Mouse (Mus musculus): ENCODE measurements at regions not wholly inside any gene's neighbourhood (a gene's known extent, or its start where the extent isn't known, plus 50 kb on each side); places are given as distances from the start of the nearest gene placed in this dataset.

GRCm38 (mm10) chr9:47357756-47358399 is 172.1 kb upstream of the Cadm1 start:
- H3K9ac ChIP-seq (ENCODE audit: low read length): no peak overlapping the region
- no peaks in the 10 kb centered on the region for H3K36me3 ChIP-seq (ENCODE audit: control insufficient read depth, insufficient read depth, low read length)
- H3K4me3 ChIP-seq (replicated peaks; ENCODE audit: low read length): no peak overlapping the region
- peak; percentile 81 for ATAC-seq (ENCODE audit: insufficient read depth, low FRiP score)
- WGBS: 57% methylated on average over 17 of the region's 17 CpGs
- no peaks in the 10 kb centered on the region for H3K9me3 ChIP-seq (replicated peaks; ENCODE audit: control insufficient read depth, low read length)
- H3K27ac ChIP-seq (ENCODE audit: low read length): no peak overlapping the region
- no peak overlapping the region for H3K4me2 ChIP-seq (ENCODE audit: low read depth, low read length)
- H3K27me3 ChIP-seq (ENCODE audit: control insufficient read depth, insufficient read depth, low read length): no peaks in the 10 kb centered on the region; the same call in 1 of the 2 replicates
- no peaks in the 10 kb centered on the region for H3K4me1 ChIP-seq (ENCODE audit: control insufficient read depth, insufficient read depth, low read length)

- 64% methylated on average over 4 of the region's 4 CpGs for WGBS
- H3K27ac ChIP-seq (ENCODE audit: low read length): no peak overlapping the region
- no peaks in the 10 kb centered on the region for H3K4me1 ChIP-seq (ENCODE audit: control insufficient read depth, insufficient read depth, low read length)
- no peak overlapping the region for H3K9ac ChIP-seq (ENCODE audit: low read length)
- H3K27me3 ChIP-seq (ENCODE audit: control insufficient read depth, insufficient read depth, low read length): no peaks in the 10 kb centered on the region; the same call in 1 of the 2 replicates
- H3K36me3 ChIP-seq (ENCODE audit: control insufficient read depth, insufficient read depth, low read length): no peaks in the 10 kb centered on the region
- no peak overlapping the region for H3K4me2 ChIP-seq (ENCODE audit: low read depth, low read length)
- H3K4me3 ChIP-seq (replicated peaks; ENCODE audit: low read length): no peak overlapping the region
- H3K9me3 ChIP-seq (replicated peaks; ENCODE audit: control insufficient read depth, low read length): no peaks in the 10 kb centered on the region
- peak; percentile 16; the same call in 1 of the 2 replicates for ATAC-seq (ENCODE audit: insufficient read depth, low FRiP score)
Observed at GRCm38 (mm10) chr9:47358400-47358767, 171.6 kb upstream of the Cadm1 start.

DNA sequence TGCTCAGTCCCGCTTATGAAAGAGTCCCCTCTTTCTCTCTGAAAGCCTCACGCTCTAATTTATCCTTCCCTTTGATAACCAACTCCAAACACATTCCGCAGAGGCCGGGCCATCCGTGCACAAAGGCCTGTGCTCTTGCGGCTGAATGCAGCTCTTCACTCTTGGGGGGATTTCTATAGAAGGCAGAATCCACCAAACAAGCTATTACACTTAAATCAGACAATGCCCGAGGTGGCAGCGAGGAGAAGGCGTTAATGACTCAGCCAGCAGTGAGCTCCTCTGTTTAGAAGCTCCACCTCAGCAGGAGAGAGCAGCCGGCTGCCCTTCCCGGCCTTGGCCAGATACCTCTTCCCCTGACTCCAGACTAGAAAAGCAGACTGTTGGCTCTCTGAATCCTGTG is 166.9 kb upstream of the Cadm1 start:
- no peak overlapping the region for H3K27ac ChIP-seq (ENCODE audit: low read length)
- no peak overlapping the region for H3K9ac ChIP-seq (ENCODE audit: low read length)
- no peaks in the 10 kb centered on the region for H3K9me3 ChIP-seq (replicated peaks; ENCODE audit: control insufficient read depth, low read length)
- H3K4me3 ChIP-seq (replicated peaks; ENCODE audit: low read length): no peak overlapping the region
- 33% methylated on average over 11 of the region's 11 CpGs for WGBS
- no peaks in the 10 kb centered on the region for H3K4me1 ChIP-seq (ENCODE audit: control insufficient read depth, insufficient read depth, low read length)
- no peaks in the 10 kb centered on the region for H3K36me3 ChIP-seq (ENCODE audit: control insufficient read depth, insufficient read depth, low read length)
- ATAC-seq (ENCODE audit: insufficient read depth, low FRiP score): no peak
- no peaks in the 10 kb centered on the region; the same call in 1 of the 2 replicates for H3K27me3 ChIP-seq (ENCODE audit: control insufficient read depth, insufficient read depth, low read length)
- H3K4me2 ChIP-seq (ENCODE audit: low read depth, low read length): no peak overlapping the region

DNA sequence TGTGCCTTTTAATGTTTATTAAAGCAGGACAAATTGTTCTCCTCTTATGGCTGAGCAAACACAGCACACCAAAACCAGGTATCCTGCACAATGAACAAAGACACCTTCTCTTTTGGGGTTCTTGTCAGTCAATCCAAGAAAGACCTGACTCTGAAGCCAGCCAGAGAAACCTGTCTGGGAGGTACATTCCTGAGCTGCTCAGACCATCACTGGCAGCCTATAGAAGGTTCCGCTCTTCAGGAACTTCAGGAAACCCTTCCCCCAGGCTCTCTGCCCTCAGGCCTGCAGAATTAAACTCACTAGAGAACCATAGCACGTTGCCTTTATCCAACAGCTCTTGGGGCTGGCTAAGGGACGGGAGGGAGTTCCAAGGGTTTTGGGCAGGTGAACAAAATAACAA is 165.2 kb upstream of the Cadm1 start:
- H3K27ac ChIP-seq (ENCODE audit: low read length): no peak overlapping the region
- no peak overlapping the region for H3K4me2 ChIP-seq (ENCODE audit: low read depth, low read length)
- H3K4me3 ChIP-seq (replicated peaks; ENCODE audit: low read length): no peak overlapping the region
- H3K4me1 ChIP-seq (ENCODE audit: control insufficient read depth, insufficient read depth, low read length): no peaks in the 10 kb centered on the region
- ATAC-seq (ENCODE audit: insufficient read depth, low FRiP score): no peak
- no peaks in the 10 kb centered on the region for H3K9me3 ChIP-seq (replicated peaks; ENCODE audit: control insufficient read depth, low read length)
- H3K9ac ChIP-seq (ENCODE audit: low read length): no peak overlapping the region
- H3K27me3 ChIP-seq (ENCODE audit: control insufficient read depth, insufficient read depth, low read length): peaks cover 6% of the 10 kb centered on the region; the same call in 1 of the 2 replicates
- WGBS: 65% methylated on average over 3 of the region's 3 CpGs
- no peaks in the 10 kb centered on the region for H3K36me3 ChIP-seq (ENCODE audit: control insufficient read depth, insufficient read depth, low read length)

DNA sequence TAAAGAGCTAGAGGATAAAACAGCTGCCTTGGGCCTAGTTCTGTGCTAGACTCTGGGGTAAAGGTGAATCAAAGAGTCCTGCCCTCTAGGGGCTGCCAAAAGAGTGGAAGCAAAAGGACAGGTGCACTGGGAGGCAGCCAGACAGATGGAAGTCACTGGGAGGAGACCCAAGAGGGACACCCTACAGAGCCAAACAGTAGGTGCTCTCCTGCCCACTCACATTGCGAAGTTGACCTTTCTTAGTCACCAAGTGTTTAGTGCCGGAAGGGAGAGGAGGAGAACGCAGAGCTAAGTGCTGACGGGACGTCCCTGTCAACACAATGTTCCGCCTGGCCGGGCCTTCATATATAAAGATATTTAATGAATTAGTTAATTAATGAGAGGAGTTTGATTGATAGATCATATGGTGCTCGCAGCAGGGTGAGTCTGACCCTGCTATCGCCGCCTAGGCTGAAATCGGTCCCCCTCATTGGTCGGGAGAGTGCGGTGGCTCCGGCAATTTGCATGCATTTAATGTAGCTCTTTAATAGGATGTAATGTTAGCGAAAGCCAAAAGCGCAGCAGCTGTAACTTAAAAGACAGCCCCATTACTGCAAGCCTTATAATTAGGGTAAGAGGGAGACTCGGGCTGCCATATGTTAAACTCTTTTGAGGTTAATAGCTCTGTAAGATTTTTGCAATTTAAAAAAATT is 162.6 kb upstream of the Cadm1 start:
- Histone ChIP-seq H3K27ac (ENCODE audit: low read length) (no peak overlapping the region), H3K36me3 (ENCODE audit: control insufficient read depth, insufficient read depth, low read length) (no peaks in the 10 kb centered on the region), H3K4me3 (replicated peaks; ENCODE audit: low read length) (peak overlapping the region; percentile 26), H3K27me3 (ENCODE audit: control insufficient read depth, insufficient read depth, low read length) (peaks cover 6% of the 10 kb centered on the region; the same call in 1 of the 2 replicates), H3K4me2 (ENCODE audit: low read depth, low read length) (peak overlapping the region; percentile 50), H3K4me1 (ENCODE audit: control insufficient read depth, insufficient read depth, low read length) (no peaks in the 10 kb centered on the region), H3K9ac (ENCODE audit: low read length) (no peak overlapping the region), H3K9me3 (replicated peaks; ENCODE audit: control insufficient read depth, low read length) (no peaks in the 10 kb centered on the region)
- WGBS: 34% methylated on average over 17 of the region's 17 CpGs
- ATAC-seq (ENCODE audit: insufficient read depth, low FRiP score): no peak

GRCm38 (mm10) chr9:47368015-47368901 is 161.7 kb upstream of the Cadm1 start:
- peak overlapping the region; percentile 50 for H3K4me2 ChIP-seq (ENCODE audit: low read depth, low read length)
- no peak overlapping the region for H3K27ac ChIP-seq (ENCODE audit: low read length)
- 11% methylated on average over 26 of the region's 31 CpGs for WGBS
- H3K36me3 ChIP-seq (ENCODE audit: control insufficient read depth, insufficient read depth, low read length): no peaks in the 10 kb centered on the region
- H3K9ac ChIP-seq (ENCODE audit: low read length): peak overlapping the region; percentile 27
- no peaks in the 10 kb centered on the region for H3K4me1 ChIP-seq (ENCODE audit: control insufficient read depth, insufficient read depth, low read length)
- H3K27me3 ChIP-seq (ENCODE audit: control insufficient read depth, insufficient read depth, low read length): peaks cover 6% of the 10 kb centered on the region; the same call in 1 of the 2 replicates
- ATAC-seq (ENCODE audit: insufficient read depth, low FRiP score): peak; percentile 58; the same call in 1 of the 2 replicates
- H3K4me3 ChIP-seq (replicated peaks; ENCODE audit: low read length): peak overlapping the region; percentile 26
- H3K9me3 ChIP-seq (replicated peaks; ENCODE audit: control insufficient read depth, low read length): no peaks in the 10 kb centered on the region

GRCm38 (mm10) chr9:47372296-47372695 is 157.7 kb upstream of the Cadm1 start:
- no peak for ATAC-seq (ENCODE audit: insufficient read depth, low FRiP score)
- H3K36me3 ChIP-seq (ENCODE audit: control insufficient read depth, insufficient read depth, low read length): no peaks in the 10 kb centered on the region
- H3K4me1 ChIP-seq (ENCODE audit: control insufficient read depth, insufficient read depth, low read length): no peaks in the 10 kb centered on the region
- no peaks in the 10 kb centered on the region for H3K9me3 ChIP-seq (replicated peaks; ENCODE audit: control insufficient read depth, low read length)
- peaks cover 6% of the 10 kb centered on the region; the same call in 1 of the 2 replicates for H3K27me3 ChIP-seq (ENCODE audit: control insufficient read depth, insufficient read depth, low read length)
- no peak overlapping the region for H3K4me3 ChIP-seq (replicated peaks; ENCODE audit: low read length)
- no peak overlapping the region for H3K4me2 ChIP-seq (ENCODE audit: low read depth, low read length)
- 83% methylated on average over 7 of the region's 7 CpGs for WGBS
- no peak overlapping the region for H3K9ac ChIP-seq (ENCODE audit: low read length)
- H3K27ac ChIP-seq (ENCODE audit: low read length): no peak overlapping the region

- ATAC-seq (ENCODE audit: insufficient read depth, low FRiP score): no peak
- Histone ChIP-seq H3K4me3 (replicated peaks; ENCODE audit: low read length) (no peak overlapping the region), H3K27ac (ENCODE audit: low read length) (no peak overlapping the region), H3K9me3 (replicated peaks; ENCODE audit: control insufficient read depth, low read length) (no peaks in the 10 kb centered on the region), H3K36me3 (ENCODE audit: control insufficient read depth, insufficient read depth, low read length) (no peaks in the 10 kb centered on the region), H3K27me3 (ENCODE audit: control insufficient read depth, insufficient read depth, low read length) (no peaks in the 10 kb centered on the region), H3K4me1 (ENCODE audit: control insufficient read depth, insufficient read depth, low read length) (no peaks in the 10 kb centered on the region), H3K9ac (ENCODE audit: low read length) (no peak overlapping the region), H3K4me2 (ENCODE audit: low read depth, low read length) (no peak overlapping the region)
- 94% methylated on average over 7 of the region's 7 CpGs for WGBS
Observed at GRCm38 (mm10) chr9:47374086-47374485, 155.9 kb upstream of the Cadm1 start.

DNA sequence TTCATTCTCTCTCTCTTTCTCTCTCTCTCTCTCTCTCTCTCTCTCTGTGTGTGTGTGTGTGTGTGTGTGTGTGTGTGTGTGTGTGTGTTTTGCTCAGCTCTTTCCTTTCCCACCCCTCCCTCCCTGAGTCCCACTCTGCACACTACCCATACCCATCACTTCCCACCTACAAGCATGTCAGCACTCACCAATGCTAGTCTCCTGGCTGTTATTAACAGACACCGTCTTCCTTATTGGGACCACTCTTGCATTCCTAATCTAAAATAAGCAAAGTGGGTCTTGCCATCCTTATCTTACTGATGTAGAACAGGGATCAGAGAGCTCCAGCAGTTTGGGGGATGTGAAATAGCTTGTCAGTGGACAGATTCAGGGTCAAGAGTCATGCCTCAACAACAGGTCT is 153.3 kb upstream of the Cadm1 start:
- no peaks in the 10 kb centered on the region for H3K9me3 ChIP-seq (replicated peaks; ENCODE audit: control insufficient read depth, low read length)
- no peak overlapping the region for H3K4me2 ChIP-seq (ENCODE audit: low read depth, low read length)
- no peaks in the 10 kb centered on the region for H3K27me3 ChIP-seq (ENCODE audit: control insufficient read depth, insufficient read depth, low read length)
- WGBS: 71% methylated on average over 1 of the region's 1 CpGs
- no peak overlapping the region for H3K4me3 ChIP-seq (replicated peaks; ENCODE audit: low read length)
- no peaks in the 10 kb centered on the region for H3K4me1 ChIP-seq (ENCODE audit: control insufficient read depth, insufficient read depth, low read length)
- no peaks in the 10 kb centered on the region for H3K36me3 ChIP-seq (ENCODE audit: control insufficient read depth, insufficient read depth, low read length)
- no peak overlapping the region for H3K9ac ChIP-seq (ENCODE audit: low read length)
- no peak for ATAC-seq (ENCODE audit: insufficient read depth, low FRiP score)
- no peak overlapping the region for H3K27ac ChIP-seq (ENCODE audit: low read length)

Measured in stomach, embryonic 16.5 days (tissue).